Mouse (Mus musculus) liver, adult 2 months (tissue): ENCODE results near the gene Olfr1016. TPM values are rescaled to one million over a fixed set of nuclear protein-coding genes. Genes with fewer than 3 reads are reported as not detected.

Experiments
- DNase-seq: peaks from one replicate; pipeline ENCODE4 v3.0.0-alpha.2; 2011; ENCODE audit warnings: low read depth, low spot score; ENCODE audit errors: extremely low read depth
- H3K27ac ChIP-seq: fragments of 200-500 bp; replicated peaks from 2 replicates; pipeline ENCODE4 v1.5.1; 2012; ENCODE audit warnings: low read depth, mild to moderate bottlenecking, control low read depth, inconsistent platforms, low read length; ENCODE audit not compliant: insufficient read depth
- H3K27me3 ChIP-seq: fragments of 200-500 bp; 2 replicates; pipeline ENCODE4 v1.6.1; 2012; ENCODE audit warnings: mild to moderate bottlenecking, moderate library complexity, low read length, inconsistent platforms; ENCODE audit not compliant: control insufficient read depth, insufficient read depth
- H3K36me3 ChIP-seq: fragments of 200-500 bp; 2 replicates; pipeline ENCODE4 v1.6.1; 2012; ENCODE audit warnings: low read length, inconsistent platforms; ENCODE audit not compliant: control insufficient read depth, insufficient read depth
- H3K4me1 ChIP-seq: fragments of 200-500 bp; 2 replicates; pipeline ENCODE4 v1.6.1; 2011; ENCODE audit warnings: low read length; ENCODE audit not compliant: control insufficient read depth, insufficient read depth
- H3K4me3 ChIP-seq: fragments of 200-500 bp; 2 replicates; pipeline ENCODE4 v1.5.1; 2011; ENCODE audit warnings: low read depth, mild to moderate bottlenecking, control low read depth, low read length, moderate library complexity; ENCODE audit not compliant: insufficient read depth
- H3K79me2 ChIP-seq: fragments of 200-500 bp; 2 replicates; pipeline ENCODE4 v1.6.1; 2012; ENCODE audit warnings: inconsistent platforms, mild to moderate bottlenecking, low read length, moderate library complexity; ENCODE audit not compliant: control insufficient read depth, insufficient read depth
- H3K9ac ChIP-seq: fragments of 200-500 bp; 2 replicates; pipeline ENCODE4 v1.6.1; 2012; ENCODE audit warnings: low read depth, mild to moderate bottlenecking, control low read depth, inconsistent platforms, low read length
- CTCF ChIP-seq: fragments of 200-500 bp; IDR thresholded peaks from 2 replicates; pipeline ENCODE4 v1.5.1; 2011; ENCODE audit warnings: low read depth, low read length, control low read depth
- POLR2A ChIP-seq: fragments of 200-500 bp; IDR thresholded peaks from 2 replicates; pipeline ENCODE4 v1.6.1; 2011; ENCODE audit warnings: low read length, control low read depth; ENCODE audit not compliant: insufficient read depth; ENCODE audit errors: extremely low read depth
- WGBS: fragments of 180-500 bp; shearing (Covaris S2); methylation state at CpG from one replicate; pipeline ENCODE4 v1.1.7; 2018; 5-methylcytosine and 5-hydroxymethylcytosine counted together
- polyA plus RNA-seq: library from polyadenylated mRNA; depleted of rRNA; stranded (reverse); fragments of >200 nt; gene quantifications from 2 replicates; pipeline ENCODE4 v1.2.3, GENCODE M21; 2012; rRNA removed
- total RNA-seq: library from RNA; depleted of rRNA; stranded (reverse); fragments of >200 nt; gene quantifications from 2 replicates; pipeline ENCODE4 v1.2.3, GENCODE M21; 2014; rRNA removed

Gene Olfr1016
- not detected in 2 replicates for total RNA-seq
- not detected in 2 replicates for polyA plus RNA-seq

- no peak within 1 kb of the TSS for H3K27ac ChIP-seq
- no peaks in the 10 kb centered on the region for H3K27me3 ChIP-seq
- H3K79me2 ChIP-seq = no peaks in the 10 kb centered on the region
- no peaks in the 10 kb centered on the region for H3K4me1 ChIP-seq
- H3K36me3 ChIP-seq = no peaks in the 10 kb centered on the region
- H3K4me3 ChIP-seq = no peak within 1 kb of the TSS
- TF ChIP-seq POLR2A (no peak), CTCF (no peak)
- DNase-seq = no peak
- 88% methylated on average over 2 of the region's 2 CpGs for WGBS
- no peak within 1 kb of the TSS for H3K9ac ChIP-seq
Measured at GRCm38 (mm10) chr2:85802444-85802843, at the start of gene Olfr1016. Gene Olfr1016 (minus strand): TSS chr2:85802544.

DNA sequence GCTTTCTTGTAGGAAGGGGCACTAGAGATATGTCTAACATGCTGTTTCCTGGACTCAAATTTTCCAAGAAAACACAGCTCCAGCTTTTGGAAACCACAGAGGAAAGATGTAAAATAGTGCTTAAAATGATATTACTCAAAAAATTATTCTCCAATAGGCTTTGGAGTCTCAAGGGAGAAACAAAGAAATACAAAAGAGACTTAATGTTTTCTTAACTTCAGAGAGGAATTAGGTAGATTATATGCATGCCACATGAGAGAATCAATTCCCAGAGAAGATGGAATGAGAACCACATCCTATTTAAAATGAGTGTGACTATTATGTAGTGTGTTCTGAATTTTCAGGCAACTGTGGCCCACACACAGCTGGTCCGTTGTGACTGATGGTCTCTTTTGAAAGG lies 44.4 kb upstream of the Olfr1016 start, which contains the start of gene Olfr1020:
Gene Olfr1020, plus strand, starts transcription at position 301 of the 400 bp plus-strand sequence.
- Histone ChIP-seq H3K4me1 (no peaks in the 10 kb centered on the region), H3K79me2 (no peaks in the 10 kb centered on the region), H3K4me3 (no peak within 1 kb of the TSS), H3K27ac (no peak within 1 kb of the TSS), H3K27me3 (no peaks in the 10 kb centered on the region), H3K9ac (no peak within 1 kb of the TSS), H3K36me3 (no peaks in the 10 kb centered on the region)
- no peak for DNase-seq
- WGBS = 92% methylated on average over 1 of the region's 1 CpGs
- no peak for TF ChIP-seq CTCF
- TF ChIP-seq POLR2A = no peak

DNA sequence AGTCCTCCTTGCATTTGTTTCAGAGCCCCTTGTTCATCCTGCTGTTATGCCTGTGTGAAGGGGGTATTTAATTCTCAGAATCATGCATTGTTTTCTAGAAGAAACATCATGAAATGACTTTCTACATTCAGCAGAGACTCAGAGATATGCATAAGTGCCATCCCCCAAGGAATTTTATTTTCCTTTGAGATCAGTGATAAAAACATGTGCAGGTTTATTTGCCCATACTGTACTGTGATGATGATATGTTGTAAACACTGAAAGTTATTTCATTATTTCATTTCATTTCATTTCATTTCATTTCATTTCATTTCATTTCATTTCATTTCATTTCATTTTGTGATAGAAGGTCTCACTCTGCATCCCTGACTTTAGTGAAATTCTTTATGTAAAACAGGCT lies 43.0 kb upstream of the Olfr1016 start, which contains the start of gene Olfr1019:
Gene Olfr1019, minus strand, starts transcription at position 101 of the 400 bp plus-strand sequence.
- Histone ChIP-seq H3K27ac (no peak within 1 kb of the TSS), H3K79me2 (no peaks in the 10 kb centered on the region), H3K4me1 (no peaks in the 10 kb centered on the region), H3K9ac (no peak within 1 kb of the TSS), H3K27me3 (no peaks in the 10 kb centered on the region), H3K36me3 (no peaks in the 10 kb centered on the region), H3K4me3 (no peak within 1 kb of the TSS)
- no peak for TF ChIP-seq CTCF
- no peak for TF ChIP-seq POLR2A
- DNase-seq = no peak

DNA sequence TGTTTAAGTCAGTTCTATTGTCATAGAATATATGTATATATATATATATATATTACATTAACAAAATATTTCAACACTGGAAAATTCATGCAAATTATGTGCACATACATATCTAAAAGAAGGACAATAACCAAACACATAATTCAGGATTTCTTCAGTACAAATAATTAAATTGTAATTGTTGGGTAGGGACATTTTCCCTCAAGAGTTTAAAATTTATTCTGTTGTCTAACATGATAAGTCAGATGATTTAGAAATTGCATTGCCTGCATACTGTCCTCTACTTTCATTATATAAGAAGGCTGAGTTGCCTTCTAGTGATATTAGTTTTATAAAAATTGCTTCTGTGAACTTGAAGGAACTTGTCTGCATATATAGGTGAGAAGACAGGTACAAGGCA lies 15.8 kb upstream of the Olfr1016 start, which contains the start of gene Olfr1018:
Gene Olfr1018, plus strand, starts transcription at position 301 of the 400 bp plus-strand sequence.
- Histone ChIP-seq H3K79me2 (no peaks in the 10 kb centered on the region), H3K27ac (no peak within 1 kb of the TSS), H3K36me3 (no peaks in the 10 kb centered on the region), H3K4me1 (no peaks in the 10 kb centered on the region), H3K27me3 (no peaks in the 10 kb centered on the region), H3K9ac (no peak within 1 kb of the TSS), H3K4me3 (no peak within 1 kb of the TSS)
- TF ChIP-seq POLR2A (no peak), CTCF (no peak)
- DNase-seq = no peak

- Histone ChIP-seq H3K4me1 (no peaks in the 10 kb centered on the region), H3K27ac (no peak overlapping the region), H3K79me2 (no peaks in the 10 kb centered on the region), H3K36me3 (no peaks in the 10 kb centered on the region), H3K4me3 (no peak overlapping the region), H3K27me3 (no peaks in the 10 kb centered on the region), H3K9ac (no peak overlapping the region)
- DNase-seq = no peak
- WGBS = 81% methylated on average over 4 of the region's 4 CpGs
- TF ChIP-seq CTCF (no peak), POLR2A (no peak)
Measured at GRCm38 (mm10) chr2:85804501-85804900, 2.2 kb upstream of the Olfr1016 start.

- H3K4me3 ChIP-seq = no peak overlapping the region
- no peak for DNase-seq
- H3K9ac ChIP-seq = no peak overlapping the region
- 29% methylated on average over 2 of the region's 2 CpGs for WGBS
- H3K4me1 ChIP-seq = no peaks in the 10 kb centered on the region
- H3K27ac ChIP-seq = no peak overlapping the region
- H3K27me3 ChIP-seq = no peaks in the 10 kb centered on the region
- TF ChIP-seq POLR2A (no peak), CTCF (no peak)
- H3K36me3 ChIP-seq = no peaks in the 10 kb centered on the region
- no peaks in the 10 kb centered on the region for H3K79me2 ChIP-seq
Measured at GRCm38 (mm10) chr2:85792331-85792730, 10.0 kb downstream of the Olfr1016 start.
